Mouse (Mus musculus): ENCODE results near the gene Syncrip.

GRCm38 (mm10) chr9:88524367-88524766, 42.0 kb upstream of the Syncrip start:
- TF ChIP-seq POLR2A (IDR thresholded peaks at IDR 0.05; ENCODE audit: insufficient read depth, low read depth, low read length) (no peak), CTCF (IDR thresholded peaks at IDR 0.05) (no peak), EP300 (IDR thresholded peaks at IDR 0.05; ENCODE audit: insufficient read depth, low read depth, low read length) (no peak)

All from heart, adult 2 months (tissue).